Mouse (Mus musculus) common myeloid progenitor, adult 5-6 weeks (primary cell): ENCODE data around the gene Yes1. TPM values are rescaled to one million over a fixed set of nuclear protein-coding genes. Genes with fewer than 3 reads are reported as not detected.
"Not testable (repeated sequence)": the region's sequence is repeated elsewhere in the genome, so short reads cannot be mapped to it uniquely, and the experiment has no call there.

Source experiments
- ATAC-seq: replicated peaks from 2 replicates; pipeline ENCODE4 v1.8.0; 2016; ENCODE audit warnings: low read depth, mild to moderate bottlenecking, moderate TSS enrichment, inconsistent platforms; ENCODE audit not compliant: poor library complexity, severe bottlenecking
- total RNA-seq: library from RNA; stranded (forward); fragments of 200-1000, 187-1606 nt; gene quantifications from 2 replicates; pipeline ENCODE4 v1.2.3, GENCODE M21; 2017

Gene Yes1
- 1.7 and 2.1 TPM in 2 replicates for total RNA-seq

DNA sequence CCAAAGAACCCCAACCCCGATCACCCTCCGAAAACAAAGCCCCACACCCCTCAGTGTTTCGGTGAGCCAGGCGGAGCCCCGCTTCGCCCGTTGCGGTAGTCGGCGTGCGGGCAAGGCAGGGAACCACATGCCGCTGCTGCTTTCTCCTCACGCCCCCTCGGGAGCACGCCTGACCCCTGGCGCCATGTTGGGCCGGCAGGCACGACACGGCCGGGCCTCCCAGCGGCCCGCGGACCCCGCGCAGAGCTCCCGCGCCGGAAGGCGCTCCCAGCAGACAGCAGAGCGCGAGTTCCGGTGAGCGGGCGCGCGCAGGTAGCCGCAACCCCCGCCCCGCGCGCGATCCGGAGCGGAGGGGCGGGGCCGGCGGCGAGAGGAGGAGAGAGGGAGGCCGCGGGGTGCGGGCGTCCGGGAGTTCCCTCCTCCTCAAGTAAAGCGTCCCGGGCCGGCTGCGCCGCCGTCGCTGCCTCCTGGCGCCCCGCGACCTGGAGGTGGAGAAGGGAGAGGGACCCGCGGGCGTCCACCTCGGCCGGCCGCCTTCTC is at the start of gene Yes1:
Gene Yes1, plus strand, starts transcription at position 371 of the 540 bp plus-strand sequence.
- peak; percentile 15; the same call in 1 of the 2 replicates for ATAC-seq

DNA sequence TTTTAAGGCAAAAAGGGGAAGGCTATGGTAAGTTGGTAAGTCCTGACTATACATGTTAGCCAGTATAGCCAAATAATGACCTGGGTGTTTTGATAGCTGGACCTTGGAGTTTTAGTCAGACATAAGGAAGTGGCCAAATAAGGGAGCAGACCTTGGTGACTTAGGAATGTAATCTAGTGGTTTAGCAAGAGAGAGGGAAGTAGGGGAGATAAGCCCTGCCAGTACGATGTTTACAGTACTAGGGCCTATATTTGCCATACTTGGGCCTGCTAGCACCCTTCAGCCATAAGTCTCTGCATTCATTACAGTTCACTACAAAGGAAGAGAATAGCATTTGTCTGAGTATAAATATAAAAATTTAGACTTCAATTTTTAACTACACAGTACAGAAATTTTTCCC is 46.3 kb upstream of the Yes1 start:
- no peak for ATAC-seq

DNA sequence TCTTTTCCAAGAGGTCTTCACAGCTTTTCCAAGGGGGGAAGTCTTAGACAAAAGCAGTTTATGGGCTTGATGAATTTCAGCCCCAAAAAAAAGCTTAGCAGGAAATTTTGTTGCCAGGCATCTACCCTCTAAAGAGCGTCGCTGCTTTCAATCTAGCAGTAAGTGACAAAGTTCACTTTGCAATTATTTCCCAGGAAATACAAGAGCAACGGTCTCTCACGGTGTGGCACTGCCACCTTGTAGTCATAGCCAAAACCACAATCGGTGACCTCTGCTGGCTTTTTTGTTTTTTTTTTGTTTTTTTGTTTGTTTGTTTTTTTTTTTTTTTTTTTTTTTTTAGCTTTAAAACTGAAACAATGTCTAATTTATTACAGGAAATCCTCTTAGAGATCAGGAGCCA is 39.2 kb upstream of the Yes1 start:
- ATAC-seq, result no peak

DNA sequence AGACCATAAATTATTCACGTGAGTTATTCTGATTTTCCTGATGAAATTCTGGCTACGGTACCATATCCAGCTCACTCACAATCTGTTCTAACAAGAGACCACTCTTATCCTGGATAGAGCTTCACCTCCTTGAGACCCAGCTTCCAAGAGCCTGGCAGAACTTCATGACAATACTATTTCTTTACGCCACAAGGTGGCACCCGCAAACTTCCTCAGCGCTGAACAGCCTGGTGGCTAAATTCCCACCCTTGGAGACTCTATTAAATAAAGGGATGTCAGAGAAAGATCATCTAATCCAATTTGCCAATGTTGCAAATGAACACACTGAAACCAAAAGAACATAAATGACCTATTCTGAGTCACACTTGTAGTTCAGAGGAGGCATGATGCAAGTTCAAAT is 22.8 kb upstream of the Yes1 start:
- 0 out of 2 replicates have a peak, but pooled peaks have one; percentile 36 for ATAC-seq

DNA sequence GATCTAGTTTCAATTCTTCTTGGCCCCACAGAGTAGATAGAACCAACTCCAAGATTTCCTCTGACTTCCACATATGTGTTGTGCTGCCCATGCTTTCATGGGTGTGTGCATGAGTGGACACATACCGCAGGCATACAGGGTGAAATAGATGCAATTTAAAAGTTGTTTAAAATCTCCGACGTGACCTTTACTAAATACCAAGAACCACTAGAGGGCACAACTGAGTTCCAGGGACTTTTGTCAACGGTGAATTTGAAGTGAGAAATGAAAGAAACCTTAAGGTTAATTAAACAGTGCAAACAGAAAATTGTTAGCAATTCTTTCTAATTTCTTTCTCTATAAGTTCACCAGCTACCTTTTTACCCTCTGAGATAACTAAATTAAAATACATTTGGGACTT is 17.2 kb upstream of the Yes1 start:
- ATAC-seq, result 0 out of 2 replicates have a peak, but pooled peaks have one; percentile 45

DNA sequence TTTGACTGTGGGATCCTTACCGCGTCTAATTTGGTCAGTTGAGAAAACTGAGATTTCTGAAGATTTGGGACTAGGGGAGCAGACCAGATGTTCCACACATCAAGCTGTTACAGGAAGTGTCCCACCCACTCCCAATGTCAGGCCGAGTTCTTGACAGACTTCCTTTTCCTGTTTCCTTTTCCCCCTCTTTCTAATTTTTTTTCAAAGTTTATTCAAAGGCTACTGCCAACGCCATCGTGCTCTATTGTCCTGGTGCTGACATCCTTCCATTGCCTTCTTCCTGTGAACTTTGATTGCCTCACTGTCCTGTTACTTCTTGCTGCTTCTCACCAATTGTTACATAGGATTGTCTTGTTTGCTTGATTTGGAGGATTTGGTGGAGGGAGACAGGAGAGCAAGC is 16.6 kb upstream of the Yes1 start:
- no peak for ATAC-seq

DNA sequence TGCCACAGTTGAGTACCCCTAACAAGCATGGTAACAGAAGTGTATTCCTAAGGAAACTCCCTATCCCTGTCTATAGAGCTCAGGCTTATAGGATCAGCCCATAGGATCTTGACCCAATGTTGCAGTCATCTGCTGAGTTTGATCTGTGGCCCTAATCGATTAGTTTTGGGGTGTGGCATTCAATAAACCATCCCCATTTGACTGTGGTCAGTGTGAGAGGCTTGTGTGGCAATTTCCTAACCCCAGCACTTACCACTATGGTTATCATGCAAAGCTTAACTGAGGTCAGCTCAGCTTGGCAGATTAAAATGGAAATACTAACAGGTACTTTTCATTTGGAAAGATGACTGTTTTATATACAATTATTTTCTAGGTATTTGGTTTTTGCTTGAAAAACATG is 5.1 kb upstream of the Yes1 start:
- no peak for ATAC-seq

DNA sequence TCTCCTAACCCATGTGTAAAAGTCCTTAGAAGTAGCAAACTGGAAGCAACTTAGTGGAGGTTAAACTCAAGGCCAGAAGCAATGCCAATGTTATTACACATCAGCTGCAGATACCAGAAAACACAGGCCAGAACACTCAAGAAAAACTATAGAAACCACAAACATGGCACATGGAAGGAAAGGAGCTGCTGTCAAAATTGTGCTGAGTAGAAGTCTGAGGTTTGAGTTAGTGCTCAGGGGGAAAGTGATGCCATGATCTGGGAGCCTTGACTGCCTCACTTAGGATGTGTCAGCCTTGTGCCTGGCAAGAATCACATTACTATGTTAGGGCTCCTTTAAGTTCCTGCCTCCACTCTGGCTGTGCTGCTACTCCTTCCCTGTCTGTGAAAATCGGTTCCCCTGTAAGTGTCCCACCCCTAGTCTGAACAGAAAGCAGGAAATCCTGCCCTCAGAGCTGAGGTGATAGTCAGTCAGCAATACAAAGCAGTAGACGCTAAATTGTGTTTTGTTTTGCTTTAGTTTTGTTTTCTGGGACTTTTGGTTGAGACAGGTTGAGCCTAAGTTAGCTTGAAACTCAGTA is 3.1 kb upstream of the Yes1 start:
- 0 out of 2 replicates have a peak, but pooled peaks have one; percentile 26 for ATAC-seq

DNA sequence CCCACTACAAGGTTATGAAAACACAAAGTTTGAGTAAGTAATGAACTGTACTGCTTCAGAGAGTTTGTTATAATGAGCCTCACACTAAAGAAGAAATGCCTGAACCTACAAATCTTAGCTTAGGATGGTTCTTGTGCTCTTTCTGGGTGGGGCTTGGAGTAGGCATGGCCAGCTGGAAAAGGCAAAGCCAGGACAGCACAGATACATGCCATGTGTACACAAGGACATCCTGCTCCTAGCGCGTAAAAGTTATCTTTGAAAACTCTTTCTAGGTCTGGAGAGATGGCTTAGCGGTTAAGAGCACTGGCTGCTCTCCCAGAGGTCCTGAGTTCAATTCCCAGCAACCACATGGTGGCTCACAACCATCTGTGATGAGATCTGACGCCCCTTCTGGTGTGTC is 2.5 kb upstream of the Yes1 start:
- ATAC-seq, result no peak

DNA sequence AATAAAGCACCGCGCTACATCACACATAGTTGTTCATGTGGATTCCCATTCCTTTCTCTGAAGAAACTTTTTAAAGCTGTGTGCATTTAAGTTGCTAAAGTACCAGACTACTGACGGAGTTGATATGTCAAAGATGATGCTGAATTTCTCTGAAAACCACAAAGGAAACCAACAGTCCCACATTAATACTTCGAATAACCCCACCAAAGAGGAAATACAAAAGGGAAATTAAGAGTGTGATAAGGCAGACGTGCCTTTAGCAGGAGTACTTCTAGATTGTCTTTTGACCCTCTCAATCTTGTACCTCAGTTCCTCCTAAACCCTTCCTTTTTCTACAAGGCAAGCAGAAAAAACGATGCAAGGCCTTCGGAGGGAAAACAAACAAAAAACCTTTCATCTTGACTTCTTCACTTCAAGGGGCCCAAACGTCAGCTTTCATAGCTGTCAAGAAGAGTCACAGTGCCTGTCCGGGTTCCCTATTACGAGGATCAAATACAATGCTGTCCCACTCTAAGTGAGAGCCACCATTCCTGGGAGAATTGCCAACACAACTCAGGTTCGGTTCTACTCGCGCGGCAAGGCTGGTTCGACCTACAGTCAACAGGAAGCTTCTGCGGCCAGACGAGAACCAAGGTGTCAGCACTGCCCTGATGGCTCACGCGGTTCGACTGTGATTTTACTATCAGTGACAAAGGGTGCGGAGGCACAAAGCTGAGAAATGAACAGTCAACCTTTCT is 739 bp upstream of the Yes1 start:
- ATAC-seq, result peak; percentile 65

DNA sequence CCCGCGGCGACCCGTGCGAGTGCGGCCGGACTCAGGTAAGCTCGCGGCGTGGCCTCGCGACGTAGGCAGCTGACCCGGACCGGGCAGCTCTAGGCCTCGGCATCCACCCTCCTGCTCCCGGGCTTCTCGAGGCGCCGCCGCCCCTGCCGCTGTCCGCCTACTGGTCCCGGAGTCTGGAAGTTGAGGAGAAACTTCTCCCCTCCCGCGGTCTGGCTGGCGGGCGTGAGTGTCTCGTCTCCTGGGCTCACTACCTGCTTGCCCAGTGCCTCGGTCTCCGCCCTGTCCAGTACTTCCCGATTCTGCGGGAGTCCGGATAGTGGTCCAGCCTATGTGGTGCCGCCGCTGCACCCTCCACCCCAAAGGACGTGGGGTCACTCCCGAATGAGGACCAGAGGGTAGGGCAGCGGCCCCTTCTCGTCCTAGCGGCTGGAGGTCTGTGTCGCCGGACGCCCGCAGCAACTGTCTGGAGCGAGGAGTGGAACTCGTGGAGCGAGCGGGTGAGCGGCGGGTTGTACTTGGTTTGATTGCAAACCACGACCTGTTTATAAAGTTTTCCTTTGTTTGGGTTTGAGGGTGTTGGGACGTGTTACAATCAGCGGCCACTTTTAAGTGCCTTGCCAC is 480 bp downstream of the Yes1 start:
- ATAC-seq, result peak; percentile 42

DNA sequence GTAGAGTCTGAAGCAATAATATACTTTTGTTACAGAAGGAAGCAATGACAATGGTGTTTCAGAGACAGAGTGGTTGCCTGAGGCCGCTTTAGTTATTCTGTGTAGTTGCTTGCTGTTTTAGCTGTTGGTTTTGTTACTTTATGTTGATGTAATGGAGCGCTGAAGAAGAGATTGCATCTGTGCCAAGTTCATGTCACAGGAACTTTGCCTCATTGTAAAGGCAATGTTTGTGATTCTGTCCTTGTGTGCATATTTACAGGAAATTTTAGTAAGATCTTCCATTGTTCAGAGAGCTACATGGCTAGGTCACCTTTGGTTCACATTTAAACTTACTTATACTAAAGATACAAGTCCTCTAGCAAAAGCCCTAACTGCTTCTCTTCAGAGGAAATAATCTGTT is 3.3 kb downstream of the Yes1 start:
- no peak for ATAC-seq

DNA sequence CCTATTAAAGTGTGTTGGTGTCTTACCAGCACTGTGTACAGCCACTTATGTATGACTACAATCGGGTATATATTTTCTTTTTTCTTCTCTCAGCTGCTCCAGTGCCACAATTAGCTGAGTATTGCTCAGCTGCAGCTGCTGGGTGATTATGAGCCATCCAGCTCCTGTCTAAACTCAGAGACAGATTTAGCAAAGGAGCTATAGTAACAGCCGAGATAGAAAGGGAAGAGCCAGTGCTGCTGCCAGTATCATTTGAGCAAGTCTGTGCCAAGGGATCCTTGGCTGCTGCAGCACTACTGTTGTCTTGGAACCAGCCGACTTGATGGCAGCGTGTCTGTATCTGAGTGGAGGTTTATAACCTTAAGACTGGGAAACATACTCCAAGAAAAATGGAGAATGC is 3.7 kb downstream of the Yes1 start:
- no peak for ATAC-seq

DNA sequence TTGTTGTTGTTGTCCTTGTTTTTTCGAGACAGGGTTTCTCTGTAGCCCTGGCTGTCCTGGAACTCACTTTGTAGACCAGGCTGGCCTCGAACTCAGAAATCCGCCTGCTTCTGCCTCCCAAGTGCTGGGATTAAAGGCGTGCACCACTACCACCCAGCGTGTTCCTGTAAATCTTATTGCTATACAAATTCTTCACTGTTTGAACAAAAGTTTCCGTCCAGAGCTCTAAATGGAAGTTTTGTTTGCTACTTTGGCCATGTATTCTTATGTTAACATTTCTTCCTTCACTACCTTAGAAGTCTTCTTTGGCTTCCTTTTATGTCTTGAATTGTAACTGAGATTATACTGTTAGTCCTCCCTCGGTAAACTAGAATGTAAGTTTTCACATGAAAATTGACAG is 5.5 kb downstream of the Yes1 start:
- ATAC-seq, result not testable (repeated sequence)

DNA sequence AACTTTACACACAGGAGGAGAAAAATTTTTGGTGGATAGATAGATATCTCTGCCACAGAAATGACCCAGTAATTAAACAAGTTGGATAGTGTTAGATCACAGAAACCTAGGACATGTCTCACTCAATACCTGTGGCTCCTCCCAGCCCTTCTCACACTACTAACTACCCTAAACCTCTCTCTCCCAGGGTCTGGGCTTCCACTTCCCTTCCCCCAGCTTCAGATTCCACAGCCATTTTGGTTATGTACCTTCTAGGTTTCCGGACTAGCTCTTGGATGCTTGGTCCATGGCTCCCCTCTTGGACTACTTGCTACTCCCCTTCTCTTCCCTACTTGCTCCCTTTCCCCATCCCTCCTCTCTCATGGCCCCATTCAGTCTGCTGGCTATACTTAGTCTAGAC is 6.9 kb downstream of the Yes1 start:
- no peak for ATAC-seq

DNA sequence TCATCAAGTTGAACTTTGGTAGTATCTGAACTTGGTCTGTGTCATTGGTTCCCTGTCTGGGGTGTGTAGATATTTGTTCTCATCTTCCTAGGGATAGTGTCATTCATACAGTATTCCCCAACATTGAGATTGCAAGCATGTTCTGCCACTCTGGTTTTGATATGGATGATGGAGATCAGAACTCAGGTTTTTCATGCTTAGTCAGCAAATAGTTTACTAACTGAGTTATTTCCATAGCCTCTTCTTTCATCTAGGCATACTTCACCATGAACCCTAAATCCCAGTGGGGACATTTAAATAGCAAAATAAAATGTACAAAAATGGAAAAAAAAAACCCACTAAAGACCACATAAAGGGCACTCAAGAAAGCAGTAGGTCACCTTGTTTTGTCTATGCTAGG is 12.7 kb downstream of the Yes1 start:
- ATAC-seq, result no peak

DNA sequence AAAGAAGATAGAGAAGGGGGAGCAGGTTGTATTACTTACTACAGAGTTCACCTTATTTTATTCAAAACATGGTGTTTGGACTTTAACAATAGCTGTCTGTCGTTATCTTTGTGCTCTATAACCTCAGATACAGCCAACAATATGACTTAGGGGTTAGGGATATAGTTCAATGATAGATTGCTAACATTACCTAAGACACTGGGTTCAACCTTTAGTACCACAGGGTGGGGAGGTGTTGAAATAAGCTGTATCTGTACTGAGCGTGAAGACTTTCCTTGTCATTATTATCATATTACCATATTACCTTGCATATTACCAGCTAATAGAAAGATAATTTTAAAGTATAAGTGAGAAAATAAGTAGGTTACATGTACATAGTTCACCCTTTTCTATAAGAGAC is 13.8 kb downstream of the Yes1 start:
- ATAC-seq, result no peak

DNA sequence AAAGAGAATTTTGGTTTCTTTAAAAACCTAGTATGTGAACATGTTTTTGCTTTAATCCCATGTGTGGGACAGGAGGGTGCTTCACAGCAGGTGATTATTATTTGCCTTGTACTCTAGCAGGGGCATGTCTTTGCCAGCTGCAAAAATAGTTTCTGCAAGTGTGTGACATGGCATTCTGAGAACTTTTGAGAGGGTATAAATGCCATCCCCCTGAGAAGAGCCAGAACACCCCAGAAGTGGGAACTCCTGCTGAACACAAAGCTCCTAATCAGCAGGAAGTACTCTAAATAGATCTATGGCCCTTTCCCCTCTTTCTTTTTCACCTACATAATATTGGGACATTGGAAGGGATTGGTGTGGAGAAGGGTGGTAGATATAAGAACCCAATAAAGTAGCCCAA is 22.2 kb downstream of the Yes1 start:
- no peak for ATAC-seq

DNA sequence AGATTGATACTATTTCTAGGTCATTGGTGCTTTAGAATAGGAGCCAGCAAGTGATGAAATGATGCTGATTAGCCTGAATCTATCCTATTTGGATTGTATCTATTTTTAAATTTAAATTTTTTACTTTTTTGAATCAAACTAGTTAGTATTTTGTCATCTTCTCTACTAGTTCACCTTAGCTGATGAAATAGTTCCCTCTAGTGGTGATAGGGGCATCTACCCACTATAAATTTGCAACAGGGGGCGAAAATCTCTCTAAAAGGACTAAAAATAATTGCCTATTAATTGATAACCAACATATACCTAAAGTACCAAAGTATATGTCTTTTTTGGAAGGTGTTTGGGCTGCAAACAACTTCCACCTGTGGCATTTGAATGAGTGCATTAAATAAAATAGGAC is 46.4 kb downstream of the Yes1 start:
- ATAC-seq, result no peak

DNA sequence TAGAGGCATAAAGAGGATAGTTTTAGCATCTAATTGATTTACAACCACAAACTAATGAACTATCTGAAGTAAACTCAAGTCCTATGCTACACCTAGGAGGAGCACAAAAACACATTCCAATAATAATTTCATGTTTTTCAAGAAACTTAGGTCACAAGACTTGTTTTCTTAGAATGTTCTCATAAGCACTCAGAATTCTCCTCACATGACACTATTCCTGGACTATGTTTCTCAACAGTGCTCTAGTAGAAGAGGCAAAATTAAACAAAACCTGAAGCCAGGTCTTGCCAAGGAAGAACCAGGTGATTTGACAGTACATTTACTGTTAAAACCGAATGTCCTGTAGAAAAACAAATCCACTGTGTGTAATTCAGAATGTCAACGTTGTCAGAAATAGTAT is 71.5 kb downstream of the Yes1 start:
- ATAC-seq, result no peak

DNA sequence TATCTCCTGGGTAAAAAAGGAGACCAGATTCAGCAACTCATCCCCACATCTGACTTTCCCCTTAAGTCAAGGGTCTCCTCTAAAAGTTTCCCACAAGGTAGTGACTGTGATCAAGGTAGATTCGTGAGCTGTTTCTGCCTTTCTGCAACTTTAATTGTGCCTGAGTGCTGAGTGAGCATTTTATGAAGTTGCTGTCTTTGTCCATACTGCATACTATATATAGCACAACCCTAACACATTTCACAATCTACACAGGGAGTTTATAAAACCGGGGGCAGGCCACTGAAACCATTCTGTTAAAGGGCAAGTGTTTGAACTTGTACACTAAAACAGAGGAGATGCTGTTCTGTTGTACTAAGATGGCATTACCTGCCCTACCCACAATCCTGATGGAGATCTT is 82.4 kb downstream of the Yes1 start:
- ATAC-seq, result no peak
